Mouse (Mus musculus) liver, embryonic 14 days (tissue): ENCODE measurements around the gene Olfr678. TPM values are rescaled to one million over a fixed set of nuclear protein-coding genes. Genes with fewer than 3 reads are reported as not detected.

Experiments
- polyA plus RNA-seq: library from polyadenylated mRNA; depleted of rRNA; stranded (reverse); fragments of >200 nt; gene quantifications from 2 replicates; pipeline ENCODE4 v1.2.3, GENCODE M21; 2012; rRNA removed

Gene Olfr678
- polyA plus RNA-seq = not detected in 2 replicates

GRCm38 (mm10) chr7:105064175-105064574 lies at the start of gene Olfr678:
TSS of gene Olfr678 (plus strand) at chr7:105064475.

DNA sequence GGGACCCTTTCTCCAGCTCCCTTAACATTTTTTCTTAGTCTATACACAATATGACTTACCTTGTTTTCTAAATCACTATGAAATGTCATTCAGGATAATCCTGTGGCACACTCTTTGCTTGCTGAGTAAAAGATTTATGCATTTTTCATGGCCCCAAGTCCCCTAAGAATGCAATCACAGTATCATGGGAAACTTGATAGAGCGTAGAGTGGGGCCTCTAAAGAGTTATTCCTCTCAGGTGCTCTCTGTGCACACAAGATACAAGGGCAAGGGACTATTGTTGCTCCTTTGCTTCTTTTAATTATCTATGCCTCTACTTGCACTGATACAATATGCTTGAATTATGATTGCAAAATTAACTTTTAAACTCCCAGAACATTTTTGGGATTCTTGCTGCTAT lies 35.9 kb upstream of the Olfr678 start, which contains the start of gene Olfr675:
Olfr675 (minus strand) TSS at position 101 of the 400 bp plus-strand sequence.

DNA sequence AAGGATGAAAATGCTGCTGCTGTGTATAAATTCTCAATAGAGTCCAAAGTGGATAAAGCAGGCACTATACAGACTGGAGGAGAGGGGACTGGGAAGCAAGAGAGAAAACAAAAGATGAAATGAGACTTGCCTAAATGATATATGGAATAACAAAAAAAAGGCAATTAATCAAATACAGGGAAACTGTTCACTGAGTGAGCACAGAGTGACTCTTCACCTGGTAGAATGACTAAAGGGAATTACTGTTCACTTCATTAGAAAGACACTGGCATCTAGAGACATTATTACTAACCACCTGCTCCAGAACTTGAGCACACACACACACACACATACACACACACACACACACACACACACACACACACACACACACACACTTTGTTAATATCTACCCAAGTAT lies 31.9 kb upstream of the Olfr678 start, which contains the start of gene Olfr676:
Olfr676 (plus strand) TSS at position 301 of the 400 bp plus-strand sequence.

DNA sequence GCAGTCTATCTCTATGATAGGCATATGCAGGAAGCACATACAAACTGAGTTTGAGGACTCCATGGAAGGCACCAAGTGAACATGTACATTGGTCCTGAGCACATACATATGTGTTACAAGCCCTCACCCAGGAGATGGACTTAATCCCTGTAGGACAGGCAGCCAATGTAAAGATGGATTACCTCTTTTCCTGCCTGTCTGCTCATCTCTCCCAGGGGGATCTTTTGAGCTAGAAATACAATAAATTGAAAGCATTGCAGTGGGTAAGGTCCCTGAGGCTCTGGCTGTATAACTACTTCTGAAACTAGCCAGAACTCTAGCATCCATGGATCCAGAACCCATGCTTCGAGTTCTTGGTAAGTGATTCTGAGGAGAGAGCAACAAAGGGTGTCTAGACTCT lies 16.6 kb downstream of the Olfr678 start, which contains the start of gene Olfr679:
Olfr679 (plus strand) TSS at position 301 of the 400 bp plus-strand sequence.

GRCm38 (mm10) chr7:105092717-105093116 lies 28.4 kb downstream of the Olfr678 start, which contains the start of gene Olfr680-ps1:
TSS of gene Olfr680-ps1 (minus strand) at chr7:105092817.

GRCm38 (mm10) chr7:105116536-105116935 lies 52.3 kb downstream of the Olfr678 start, which contains the start of gene Olfr681:
TSS of gene Olfr681 (plus strand) at chr7:105116836.

Other genes with a start within 250 kb of the Olfr678 start
- gene Usp17lb, start 221.9 kb upstream of the Olfr678 start, polyA plus RNA-seq = not detected in 2 replicates
- not detected in 2 replicates for gene Usp17la, start 207.5 kb upstream of the Olfr678 start, polyA plus RNA-seq
- not detected in 2 replicates for gene Olfr665, start 186.4 kb upstream of the Olfr678 start, polyA plus RNA-seq
- gene Olfr666, start 168.5 kb upstream of the Olfr678 start, polyA plus RNA-seq = not detected in 2 replicates
- gene Olfr667, start 143.0 kb upstream of the Olfr678 start, polyA plus RNA-seq = not detected in 2 replicates
- gene Olfr668, start 136.4 kb upstream of the Olfr678 start, polyA plus RNA-seq = not detected in 2 replicates
- not detected in 2 replicates for gene Olfr669, start 130.2 kb upstream of the Olfr678 start, polyA plus RNA-seq
- not detected in 2 replicates for gene Olfr670, start 101.9 kb upstream of the Olfr678 start, polyA plus RNA-seq
- gene Olfr671, start 85.3 kb upstream of the Olfr678 start, polyA plus RNA-seq = not detected in 2 replicates
- gene Olfr672, start 62.4 kb upstream of the Olfr678 start, polyA plus RNA-seq = not detected in 2 replicates
- not detected in 2 replicates for gene Olfr675, start 36.0 kb upstream of the Olfr678 start, polyA plus RNA-seq
- not detected in 2 replicates for gene Olfr676, start 31.8 kb upstream of the Olfr678 start, polyA plus RNA-seq
- gene Olfr677, start 13.1 kb upstream of the Olfr678 start, polyA plus RNA-seq = not detected in 2 replicates
- not detected in 2 replicates for gene Olfr679, start 16.7 kb downstream of the Olfr678 start, polyA plus RNA-seq
- gene Olfr680-ps1, start 28.3 kb downstream of the Olfr678 start, polyA plus RNA-seq = not detected in 2 replicates
- not detected in 2 replicates for gene Olfr681, start 52.4 kb downstream of the Olfr678 start, polyA plus RNA-seq
- gene Olfr683, start 82.5 kb downstream of the Olfr678 start, polyA plus RNA-seq = not detected in 2 replicates
- not detected in 2 replicates for gene Olfr684, start 99.2 kb downstream of the Olfr678 start, polyA plus RNA-seq
- not detected in 2 replicates for gene Olfr685, start 121.5 kb downstream of the Olfr678 start, polyA plus RNA-seq
- not detected in 2 replicates for gene Olfr686, start 143.0 kb downstream of the Olfr678 start, polyA plus RNA-seq
- gene Olfr688, start 223.6 kb downstream of the Olfr678 start, polyA plus RNA-seq = not detected in 2 replicates
- not detected in 2 replicates for gene Olfr689, start 246.7 kb downstream of the Olfr678 start, polyA plus RNA-seq